Mouse (Mus musculus) layer of hippocampus, postnatal 36 days (tissue): ENCODE results near the gene Arhgap6. TPM values are rescaled to one million over a fixed set of nuclear protein-coding genes. Genes with fewer than 3 reads are reported as not detected.

ENCODE experiments used
- DNase-seq, 2 experiments: peaks; one replicate each; pipeline ENCODE4 v3.0.0; 2022
- total RNA-seq, 2 experiments: library from RNA; stranded (reverse); gene quantifications; 2 replicates each; pipeline ENCODE4 v1.2.3; 2021

Arhgap6 gene
- total RNA-seq, 2 experiments from 2014 or later, result 2.3 to 2.6 TPM

- DNase-seq, result no peak
These were observed 328.3 kb downstream of the Arhgap6 start for GRCm38 (mm10) chrX:169123115-169123772.

DNA sequence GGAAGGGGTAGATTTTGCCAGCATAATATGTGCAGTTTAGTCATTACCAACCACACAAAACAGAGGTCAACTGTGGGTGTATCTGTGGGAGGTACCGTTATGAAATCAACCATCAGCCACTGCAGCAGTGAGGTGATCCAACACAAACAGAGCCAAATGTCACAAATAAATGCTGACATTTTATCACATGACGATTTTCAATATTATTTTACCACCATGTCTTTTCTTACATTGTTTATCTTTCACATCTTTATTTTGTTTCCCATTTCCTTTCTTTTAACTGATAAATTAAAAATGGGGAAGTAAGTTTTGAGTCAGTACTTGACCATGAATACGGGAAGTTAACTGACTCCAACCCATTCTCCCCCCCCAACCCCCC lies 328.9 kb downstream of the Arhgap6 start:
- no peak for DNase-seq

DNA sequence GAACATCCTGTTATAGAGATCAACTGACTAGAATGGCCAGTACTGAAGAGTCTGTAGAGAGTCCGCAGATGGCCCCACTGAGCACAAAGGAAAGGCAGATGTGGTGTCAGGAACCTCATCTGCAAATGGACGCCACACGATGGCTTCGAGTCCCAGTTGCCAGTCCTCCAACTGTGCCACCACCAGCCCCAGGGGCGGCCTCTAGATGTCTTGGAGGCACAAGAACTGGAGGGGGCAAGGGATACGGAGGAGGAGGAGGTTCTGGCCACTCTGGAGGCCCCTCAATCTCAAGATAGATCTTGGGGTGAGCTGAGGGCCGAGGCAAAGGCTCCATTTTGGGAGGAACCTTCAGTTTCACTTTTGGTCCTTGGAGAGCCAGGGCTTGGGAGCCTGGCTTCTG lies 344.9 kb downstream of the Arhgap6 start:
- no peak for DNase-seq

- DNase-seq, result no peak
These were observed 345.6 kb downstream of the Arhgap6 start for GRCm38 (mm10) chrX:169140467-169140866.

DNA sequence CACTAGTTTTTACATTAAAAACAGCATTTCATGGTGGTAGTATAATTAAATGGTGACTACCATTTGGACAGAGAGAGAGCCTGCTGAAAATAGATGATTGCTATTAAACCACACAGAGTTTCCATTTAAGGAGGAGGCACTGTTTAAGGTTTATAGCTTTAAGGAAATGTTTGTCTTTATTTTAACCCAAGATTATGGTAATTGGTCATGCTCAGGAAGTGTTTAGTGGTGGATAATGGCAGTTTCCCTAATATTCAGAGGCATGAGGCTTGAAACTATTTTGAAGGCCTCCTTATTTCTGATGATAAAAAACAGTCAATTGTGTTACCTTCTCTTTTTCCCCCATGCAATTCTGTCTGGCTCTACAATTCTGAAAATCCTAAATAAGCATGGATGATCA lies 358.9 kb downstream of the Arhgap6 start:
- no peak for DNase-seq

GRCm38 (mm10) chrX:169158385-169158784 lies 363.5 kb downstream of the Arhgap6 start:
- DNase-seq, result no peak

GRCm38 (mm10) chrX:169170981-169171380 lies 376.1 kb downstream of the Arhgap6 start:
- DNase-seq, result no peak

- no peak for DNase-seq
These were observed 378.9 kb downstream of the Arhgap6 start for GRCm38 (mm10) chrX:169173796-169174195.

DNA sequence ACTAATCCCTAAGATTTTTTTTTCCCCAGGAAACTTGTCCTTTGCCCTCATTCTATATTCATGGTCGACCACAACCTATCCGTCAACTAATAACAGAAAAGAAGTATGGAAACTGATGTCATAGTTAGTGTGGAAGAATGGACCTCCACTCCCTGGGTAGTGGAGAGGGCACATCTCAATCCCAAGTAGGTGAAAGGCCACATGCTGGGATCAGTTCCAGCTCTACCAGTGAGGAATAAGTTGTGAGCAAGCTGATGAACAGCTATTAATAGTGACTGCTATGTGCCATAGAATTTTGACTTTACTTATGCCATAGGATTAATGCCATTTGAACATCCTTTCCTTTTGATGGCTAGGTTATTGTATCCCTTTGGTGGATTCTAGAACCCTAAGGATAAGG lies 383.7 kb downstream of the Arhgap6 start:
- no peak for DNase-seq

DNA sequence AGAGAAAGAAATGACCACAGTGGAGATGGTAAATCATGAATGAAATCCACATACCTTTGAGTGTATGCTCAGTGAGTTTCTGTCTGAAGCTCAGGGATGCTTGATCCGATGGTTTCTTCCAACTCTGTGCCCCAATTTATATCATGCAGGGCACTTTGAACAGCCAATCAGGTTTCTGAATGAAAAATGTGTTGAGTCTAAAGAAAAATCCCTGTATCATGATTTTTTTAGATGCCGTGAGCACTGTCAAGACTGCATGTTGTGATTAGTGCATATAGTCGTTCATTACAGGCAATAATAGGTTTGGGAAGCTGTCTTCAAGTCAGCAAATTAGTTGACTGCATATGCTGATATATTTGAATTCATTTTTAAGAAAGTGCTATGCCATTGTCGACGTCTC lies 392.2 kb downstream of the Arhgap6 start, which contains the start of gene Amelx:
Amelx (minus strand) TSS at position 101 of the 400 bp plus-strand sequence.
- DNase-seq, result no peak

GRCm38 (mm10) chrX:169210019-169210418 lies 415.1 kb downstream of the Arhgap6 start:
- no peak for DNase-seq

DNA sequence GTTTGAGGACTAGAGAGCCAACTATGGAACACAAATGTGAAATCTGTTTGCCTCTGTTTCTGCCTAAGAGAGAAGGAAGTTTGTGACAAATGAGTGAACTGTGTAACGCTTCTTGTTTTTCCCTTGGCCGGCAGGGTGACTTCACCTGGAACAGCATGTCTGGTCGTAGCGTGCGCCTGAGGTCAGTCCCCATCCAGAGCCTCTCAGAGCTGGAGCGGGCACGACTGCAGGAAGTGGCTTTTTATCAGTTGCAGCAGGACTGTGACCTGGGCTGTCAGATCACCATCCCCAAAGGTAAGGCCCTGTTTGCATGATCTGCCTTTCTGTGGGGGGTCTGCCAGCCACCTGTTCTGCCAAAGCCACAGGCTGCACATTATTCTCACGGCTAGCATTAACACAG lies 425.2 kb downstream of the Arhgap6 start:
- no peak for DNase-seq

DNA sequence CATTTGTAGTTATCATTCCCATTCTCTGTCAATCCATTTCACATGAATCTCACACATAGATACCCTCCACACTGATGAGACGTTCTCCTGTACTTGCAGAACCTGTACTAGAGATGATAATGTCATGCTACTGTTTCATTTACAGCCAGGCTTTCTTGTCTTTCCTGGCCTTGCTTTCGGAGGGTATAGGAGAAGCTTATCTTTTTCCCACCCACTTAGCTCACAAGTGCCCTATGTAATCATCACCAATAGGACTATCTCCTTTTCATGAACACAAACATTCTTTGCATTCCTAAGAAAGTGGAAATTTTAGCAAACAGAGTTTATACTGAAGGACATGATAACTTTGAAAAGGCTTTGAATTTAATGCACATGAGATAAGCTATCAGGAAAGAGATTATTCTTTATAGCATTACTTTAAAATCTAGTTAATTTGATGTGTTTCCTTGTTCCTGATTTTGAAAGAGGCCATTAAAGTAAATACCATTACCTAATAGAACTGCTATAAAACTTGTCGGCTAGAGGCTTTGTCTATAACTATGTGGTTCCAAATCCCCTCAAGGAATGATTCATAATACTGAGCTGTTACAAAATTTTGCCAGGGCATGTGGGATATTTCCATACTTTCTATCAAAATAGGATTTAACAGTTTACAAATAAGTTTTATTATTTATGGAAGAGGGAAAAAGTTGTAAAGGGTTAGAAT lies 427.6 kb downstream of the Arhgap6 start:
- DNase-seq, result no peak

GRCm38 (mm10) chrX:169255915-169256314 lies 461.0 kb downstream of the Arhgap6 start:
- DNase-seq, result no peak

- DNase-seq, result no peak
These were observed 461.8 kb downstream of the Arhgap6 start for GRCm38 (mm10) chrX:169256741-169257140.

DNA sequence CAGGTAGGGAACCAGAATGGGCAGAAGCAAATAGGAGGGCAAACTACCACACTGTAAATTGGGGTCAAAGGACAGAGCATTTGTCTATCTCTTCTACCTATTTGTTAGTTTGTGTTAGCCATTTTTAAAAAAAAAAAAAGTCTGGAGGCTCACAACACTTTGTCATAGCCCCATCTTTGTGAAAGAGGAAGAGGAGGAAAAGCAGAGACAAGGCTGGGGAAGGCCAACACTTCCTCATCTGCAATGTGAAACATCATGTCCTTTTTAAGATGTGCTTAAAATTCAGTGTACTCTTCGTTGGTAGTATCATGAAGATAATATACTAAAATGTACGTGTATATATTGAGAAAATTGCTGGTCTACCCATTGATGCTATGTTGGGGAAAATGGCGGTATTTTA lies 466.1 kb downstream of the Arhgap6 start:
- DNase-seq, result no peak

DNA sequence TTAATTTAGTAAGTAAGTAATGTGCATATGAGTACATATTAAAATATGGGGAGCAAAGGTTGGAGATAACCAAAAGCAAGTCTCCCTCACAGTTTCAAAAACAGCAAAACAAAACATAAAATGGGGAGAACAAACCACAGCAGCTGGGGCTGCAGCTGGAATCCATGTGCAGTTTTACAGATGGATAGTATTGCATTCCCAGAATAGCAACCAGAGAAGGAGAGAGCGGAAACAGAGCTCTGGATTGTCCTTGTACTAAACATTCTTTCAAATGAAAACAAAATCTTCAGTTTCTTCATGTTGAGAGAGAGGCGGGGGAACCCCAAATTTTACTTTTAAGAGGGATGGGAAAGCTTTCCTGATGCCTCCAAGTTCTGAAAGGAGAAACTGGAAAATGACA lies 467.3 kb downstream of the Arhgap6 start:
- DNase-seq, result no peak

DNA sequence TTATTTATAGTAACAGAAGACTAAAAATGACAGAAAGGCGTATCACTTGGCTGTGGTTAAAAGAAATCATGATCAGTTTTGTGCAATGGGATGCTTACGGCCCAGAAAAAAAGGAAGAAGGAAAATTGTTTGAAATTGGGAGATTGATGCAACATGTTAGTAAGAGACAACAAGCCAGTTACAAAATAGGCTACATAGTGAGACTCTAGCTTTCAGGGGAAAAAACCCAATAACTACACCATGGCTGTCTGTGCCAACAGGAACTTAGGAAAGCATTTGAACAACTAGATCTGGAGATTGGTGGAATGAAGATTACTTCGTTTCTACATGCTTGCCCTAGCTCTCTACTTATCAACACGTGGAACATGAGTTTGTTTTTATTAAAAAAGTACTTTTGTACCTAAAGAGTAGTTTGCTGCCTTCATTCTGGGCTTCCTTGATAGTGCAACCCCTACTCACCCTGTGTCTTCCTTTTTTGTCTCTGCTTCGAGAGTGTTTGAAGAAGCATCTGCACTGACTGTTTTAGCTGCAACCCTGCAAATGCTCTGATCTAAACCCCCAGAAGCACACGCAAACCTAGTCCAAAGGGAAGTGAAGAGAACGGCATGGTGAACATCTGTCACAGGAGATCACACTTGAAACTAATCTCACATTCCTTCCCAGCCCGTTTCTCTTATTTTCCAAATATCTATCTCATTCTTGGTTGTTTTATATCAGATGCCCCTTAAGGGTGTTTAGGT lies 468.7 kb downstream of the Arhgap6 start:
- DNase-seq, result no peak

GRCm38 (mm10) chrX:169299579-169299978 lies 504.7 kb downstream of the Arhgap6 start:
- no peak for DNase-seq

DNA sequence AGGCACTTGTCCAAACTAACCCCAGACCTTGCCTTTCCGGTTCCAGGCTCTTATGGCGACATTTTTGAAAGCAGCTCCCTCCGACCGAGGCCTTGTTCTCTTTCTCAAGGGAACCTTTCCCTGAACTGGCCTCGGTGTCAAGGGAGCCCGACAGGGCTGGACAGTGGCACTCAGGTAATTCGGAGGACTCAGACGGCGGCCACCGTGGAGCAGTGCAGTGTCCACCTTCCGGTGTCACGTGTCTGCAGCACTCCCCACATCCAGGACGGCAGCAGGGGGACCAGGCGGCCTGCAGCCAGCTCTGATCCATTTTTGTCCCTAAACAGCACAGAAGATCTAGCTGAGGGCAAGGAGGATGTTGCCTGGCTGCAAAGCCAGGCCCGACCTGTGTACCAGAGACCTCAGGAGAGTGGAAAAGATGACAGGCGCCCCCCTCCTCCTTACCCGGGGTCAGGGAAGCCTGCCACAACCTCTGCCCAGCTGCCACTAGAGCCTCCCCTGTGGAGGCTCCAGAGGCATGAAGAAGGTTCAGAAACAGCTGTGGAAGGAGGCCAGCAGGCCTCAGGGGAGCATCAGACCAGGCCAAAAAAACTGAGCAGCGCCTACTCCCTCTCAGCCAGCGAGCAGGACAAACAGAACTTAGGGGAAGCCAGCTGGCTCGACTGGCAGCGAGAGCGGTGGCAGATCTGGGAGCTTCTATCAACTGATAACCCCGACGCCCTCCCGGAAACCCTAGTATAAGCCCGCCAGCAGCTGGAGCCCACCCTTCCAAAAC lies 507.6 kb downstream of the Arhgap6 start:
- DNase-seq, result no peak

- no peak for DNase-seq
These were observed 509.0 kb downstream of the Arhgap6 start for GRCm38 (mm10) chrX:169303945-169304344.

- no peak for DNase-seq
These were observed 513.7 kb downstream of the Arhgap6 start for GRCm38 (mm10) chrX:169308559-169308958.
